Mouse (Mus musculus) 3T3-L1 (cell line): ENCODE data around the gene Rpl19.

ENCODE experiments used
- DNase-seq: peaks from one replicate; pipeline ENCODE4 v3.0.0-alpha.2; 2015; ENCODE audit warnings: low read depth, low spot score

The Rpl19 gene

GRCm38 (mm10) chr11:98022253-98022554 is 4.3 kb upstream of the Rpl19 start:
- no peak for DNase-seq

- peak; percentile 64 for DNase-seq
Observed at GRCm38 (mm10) chr11:98022555-98023371, 3.7 kb upstream of the Rpl19 start, which contains the start of gene Cacnb1. Gene Cacnb1, minus strand, starts transcription at chr11:98023034.

GRCm38 (mm10) chr11:98024516-98024915 is 2.0 kb upstream of the Rpl19 start:
- DNase-seq = no peak

GRCm38 (mm10) chr11:98026248-98026569 is 301 bp upstream of the Rpl19 start:
- DNase-seq = no peak

GRCm38 (mm10) chr11:98027297-98027688 is 783 bp downstream of the Rpl19 start:
- peak; percentile 42 for DNase-seq

GRCm38 (mm10) chr11:98027785-98028184 is 1.3 kb downstream of the Rpl19 start:
- no peak for DNase-seq

- peak; percentile 70 for DNase-seq
Observed at GRCm38 (mm10) chr11:98030701-98031442, 4.4 kb downstream of the Rpl19 start.

- peak; percentile 89 for DNase-seq
Observed at GRCm38 (mm10) chr11:98031443-98031770, 4.9 kb downstream of the Rpl19 start.

- DNase-seq = peak; percentile 53
Observed at GRCm38 (mm10) chr11:98034061-98034460, 7.6 kb downstream of the Rpl19 start.

GRCm38 (mm10) chr11:98034840-98035239 is 8.3 kb downstream of the Rpl19 start:
- DNase-seq = no peak

GRCm38 (mm10) chr11:98035977-98036377 is 9.5 kb downstream of the Rpl19 start:
- no peak for DNase-seq

GRCm38 (mm10) chr11:98037871-98038270 is 11.4 kb downstream of the Rpl19 start:
- peak; percentile 31 for DNase-seq

GRCm38 (mm10) chr11:98040975-98041374 is 14.5 kb downstream of the Rpl19 start:
- no peak for DNase-seq

- peak; percentile 28 for DNase-seq
Observed at GRCm38 (mm10) chr11:98042741-98043140, 16.2 kb downstream of the Rpl19 start.

- no peak for DNase-seq
Observed at GRCm38 (mm10) chr11:98044074-98044473, 17.6 kb downstream of the Rpl19 start.

- no peak for DNase-seq
Observed at GRCm38 (mm10) chr11:98045596-98045995, 19.1 kb downstream of the Rpl19 start.

- peak; percentile 29 for DNase-seq
Observed at GRCm38 (mm10) chr11:98046466-98046865, 20.0 kb downstream of the Rpl19 start.

GRCm38 (mm10) chr11:98047745-98048144 is 21.2 kb downstream of the Rpl19 start:
- no peak for DNase-seq

GRCm38 (mm10) chr11:98049672-98050519 is 23.4 kb downstream of the Rpl19 start:
- DNase-seq = no peak

GRCm38 (mm10) chr11:98050520-98050815 is 24.0 kb downstream of the Rpl19 start:
- no peak for DNase-seq

- DNase-seq = no peak
Observed at GRCm38 (mm10) chr11:98050940-98051339, 24.4 kb downstream of the Rpl19 start.

- DNase-seq = no peak
Observed at GRCm38 (mm10) chr11:98051611-98052128, 25.2 kb downstream of the Rpl19 start.
